Mouse (Mus musculus) liver, embryonic 16.5 days (tissue): ENCODE results near the gene Ccdc169. TPM values are rescaled to one million over a fixed set of nuclear protein-coding genes. Genes with fewer than 3 reads are reported as not detected.

Source experiments
- ATAC-seq: fragments of 200-750 bp; cut with Nextera tagmentation; 2 replicates; pipeline ENCODE4 v1.8.0; 2017; ENCODE audit warnings: low read depth, mild to moderate bottlenecking, moderate number of reproducible peaks, moderate library complexity
- H3K27ac ChIP-seq: fragments of 300-500 bp; sonication (generic); 2 replicates; pipeline ENCODE4 v1.5.1; 2014; ENCODE audit warnings: mild to moderate bottlenecking, low read length
- H3K27me3 ChIP-seq: fragments of 300-500 bp; sonication (generic); 2 replicates; pipeline ENCODE4 v1.6.1; 2014; ENCODE audit warnings: low read depth, low read length, mixed read lengths; ENCODE audit not compliant: control insufficient read depth, insufficient read depth
- H3K36me3 ChIP-seq: fragments of 300-500 bp; sonication (generic); 2 replicates; pipeline ENCODE4 v1.6.1; 2014; ENCODE audit warnings: mild to moderate bottlenecking; ENCODE audit not compliant: control insufficient read depth, insufficient read depth
- H3K4me1 ChIP-seq: fragments of 300-500 bp; sonication (generic); 2 replicates; pipeline ENCODE4 v1.6.1; 2014; ENCODE audit warnings: low read depth, low read length, mixed read lengths; ENCODE audit not compliant: control insufficient read depth
- H3K4me2 ChIP-seq: fragments of 300-500 bp; sonication (generic); 2 replicates; pipeline ENCODE4 v1.6.1; 2014; ENCODE audit warnings: low read depth, low read length, mixed read lengths
- H3K4me3 ChIP-seq: fragments of 300-500 bp; sonication (generic); 2 replicates; pipeline ENCODE4 v1.5.1; 2014; ENCODE audit warnings: low read depth, mild to moderate bottlenecking, low read length
- H3K9ac ChIP-seq: fragments of 300-500 bp; sonication (generic); 2 replicates; pipeline ENCODE4 v1.6.1; 2014; ENCODE audit warnings: low read depth, low read length
- H3K9me3 ChIP-seq: fragments of 300-500 bp; sonication (generic); replicated peaks from 2 replicates; pipeline ENCODE4 v1.6.1; 2016; ENCODE audit warnings: low read length; ENCODE audit not compliant: control insufficient read depth
- WGBS: fragments of 180-500 bp; shearing (Covaris S2); extraction: QIAGEN DNeasy Blood & Tissue Kit; methylation state at CpG from one replicate; pipeline ENCODE4 v1.1.7; 2014; ENCODE audit not compliant: insufficient replicate concordance; 5-methylcytosine and 5-hydroxymethylcytosine counted together
- polyA plus RNA-seq: library from polyadenylated mRNA; unstranded; fragments of >200 nt; fragmentation: Nextera tagmentation; extraction: Ambion mirVana; gene quantifications from 2 replicates; pipeline ENCODE4 v1.2.1, GENCODE M21; 2015

Ccdc169 gene
- polyA plus RNA-seq, 1 experiment from 2014 or later: not detected

- Histone ChIP-seq H3K36me3 (no peaks in the 10 kb centered on the region), H3K4me1 (no peaks in the 10 kb centered on the region), H3K27ac (no peak overlapping the region), H3K9me3 (no peaks in the 10 kb centered on the region), H3K27me3 (no peaks in the 10 kb centered on the region), H3K4me2 (no peak overlapping the region), H3K4me3 (no peak overlapping the region), H3K9ac (no peak overlapping the region)
- ATAC-seq: no peak
- WGBS: 71% methylated on average over 2 of the region's 2 CpGs
Observed at GRCm38 (mm10) chr3:55098014-55098413, 39.1 kb upstream of the Ccdc169 start.

GRCm38 (mm10) chr3:55098990-55099389 is 38.1 kb upstream of the Ccdc169 start:
- Histone ChIP-seq H3K4me2 (no peak overlapping the region), H3K9me3 (no peaks in the 10 kb centered on the region), H3K36me3 (no peaks in the 10 kb centered on the region), H3K27me3 (no peaks in the 10 kb centered on the region), H3K9ac (no peak overlapping the region), H3K27ac (no peak overlapping the region), H3K4me3 (no peak overlapping the region), H3K4me1 (no peaks in the 10 kb centered on the region)
- 69% methylated on average over 11 of the region's 11 CpGs for WGBS
- no peak for ATAC-seq

GRCm38 (mm10) chr3:55101092-55101491 is 36.0 kb upstream of the Ccdc169 start:
- H3K4me1 ChIP-seq: no peaks in the 10 kb centered on the region
- no peak overlapping the region for H3K4me2 ChIP-seq
- no peaks in the 10 kb centered on the region for H3K9me3 ChIP-seq
- H3K36me3 ChIP-seq: no peaks in the 10 kb centered on the region
- H3K27me3 ChIP-seq: no peaks in the 10 kb centered on the region
- no peak overlapping the region for H3K9ac ChIP-seq
- no peak overlapping the region for H3K27ac ChIP-seq
- no peak overlapping the region for H3K4me3 ChIP-seq
- ATAC-seq: no peak

GRCm38 (mm10) chr3:55105372-55106023 is 31.6 kb upstream of the Ccdc169 start:
- Histone ChIP-seq H3K4me2 (no peak overlapping the region), H3K9ac (no peak overlapping the region), H3K36me3 (no peaks in the 10 kb centered on the region), H3K4me3 (no peak overlapping the region), H3K4me1 (no peaks in the 10 kb centered on the region), H3K9me3 (no peaks in the 10 kb centered on the region), H3K27me3 (no peaks in the 10 kb centered on the region), H3K27ac (no peak overlapping the region)
- ATAC-seq: no peak
- WGBS: 60% methylated on average over 14 of the region's 14 CpGs

GRCm38 (mm10) chr3:55106051-55106450 is 31.1 kb upstream of the Ccdc169 start:
- ATAC-seq: no peak
- Histone ChIP-seq H3K27me3 (no peaks in the 10 kb centered on the region), H3K9me3 (no peaks in the 10 kb centered on the region), H3K4me3 (no peak overlapping the region), H3K9ac (no peak overlapping the region), H3K4me2 (no peak overlapping the region), H3K27ac (no peak overlapping the region), H3K36me3 (no peaks in the 10 kb centered on the region), H3K4me1 (no peaks in the 10 kb centered on the region)
- 81% methylated on average over 17 of the region's 17 CpGs for WGBS

GRCm38 (mm10) chr3:55109097-55109496 is 28.0 kb upstream of the Ccdc169 start:
- 66% methylated on average over 4 of the region's 4 CpGs for WGBS

GRCm38 (mm10) chr3:55111935-55112709 is 25.0 kb upstream of the Ccdc169 start, which contains the start of gene Spg20:
Spg20 (plus strand) TSS chr3:55112108.
- Histone ChIP-seq H3K4me1 (peaks cover 7% of the 10 kb centered on the region), H3K27me3 (no peaks in the 10 kb centered on the region), H3K27ac (no peak within 1 kb of the TSS), H3K36me3 (peaks cover 2% of the 10 kb centered on the region; the same call in 1 of the 2 replicates), H3K4me2 (peak within 1 kb of the TSS; percentile 70), H3K9ac (peak within 1 kb of the TSS; percentile 78), H3K4me3 (peak within 1 kb of the TSS; percentile 77), H3K9me3 (no peaks in the 10 kb centered on the region)
- ATAC-seq: peak; percentile 94
- WGBS: under 1% methylated on average over 54 of the region's 58 CpGs

More at GRCm38 (mm10) chr3:55109097-55109496, 28.0 kb upstream of the Ccdc169 start:
- Histone ChIP-seq H3K4me2 (no peak overlapping the region), H3K9ac (no peak overlapping the region), H3K27ac (no peak overlapping the region), H3K4me3 (no peak overlapping the region), H3K9me3 (no peaks in the 10 kb centered on the region), H3K27me3 (no peaks in the 10 kb centered on the region), H3K36me3 (no peaks in the 10 kb centered on the region), H3K4me1 (peaks cover 7% of the 10 kb centered on the region)
- ATAC-seq: no peak

- ATAC-seq: no peak
- WGBS: 21% methylated on average over 16 of the region's 16 CpGs
- no peak overlapping the region for H3K27ac ChIP-seq
Observed at GRCm38 (mm10) chr3:55112710-55113415, 24.3 kb upstream of the Ccdc169 start.

More at GRCm38 (mm10) chr3:55112710-55113415, 24.3 kb upstream of the Ccdc169 start:
- H3K9ac ChIP-seq: peak overlapping the region; percentile 78
- peak overlapping the region; percentile 70 for H3K4me2 ChIP-seq
- H3K4me1 ChIP-seq: peaks cover 7% of the 10 kb centered on the region
- H3K27me3 ChIP-seq: no peaks in the 10 kb centered on the region
- H3K4me3 ChIP-seq: peak overlapping the region; percentile 77
- H3K36me3 ChIP-seq: peaks cover 7% of the 10 kb centered on the region; the same call in 1 of the 2 replicates
- no peaks in the 10 kb centered on the region for H3K9me3 ChIP-seq
